ENCODE assay signal across 9 mouse cellular contexts in genomic region chr4:137984212-137984611, GRCm38 (mm10). TPM values are rescaled to one million over a fixed set of nuclear protein-coding genes. Genes with fewer than 3 reads are reported as not detected.
DNase-seq lines count a peak whose midpoint lies in the region; ATAC-seq lines count a peak whose summit lies in the region.
"Had no signal": no experiment of that assay in that cellular context is flagged by ENCODE, and none has a peak within 500 bp of the region (broad histone marks: within the 10 kb centered on the region; RNA-seq: fewer than 3 reads in every experiment).

No protein-coding gene starts in this region.

- peak; percentile 69 for DNase-seq in gastrocnemius, postnatal 14 days
- DNase-seq in gastrocnemius, adult 8-10 months (ENCODE audit: low spot score in 2 of 2): no peak
- DNase-seq in testis, postnatal 10 days (ENCODE audit: low spot score): peak; percentile 80
- DNase-seq in testis, postnatal 14 days (ENCODE audit: low spot score): no peak
- DNase-seq in kidney, postnatal 36 days: peak; percentile 68 to 80
- DNase-seq in layer of hippocampus, adult 9-11 months: no peak
- no peak for DNase-seq in forebrain, embryonic 11.5 days (ENCODE audit: low spot score)
- DNase-seq: forebrain, postnatal 0 days had no signal

- H3K27me3 ChIP-seq in forebrain, embryonic 11.5 days (ENCODE audit: control insufficient read depth, insufficient read depth, low read length): no peaks in the 10 kb centered on the region
- H3K27me3 ChIP-seq in midbrain, embryonic 13.5 days: no peaks in the 10 kb centered on the region

- no peak for ATAC-seq in forebrain, embryonic 11.5 days (replicated peaks; ENCODE audit: low FRiP score)
- ATAC-seq in midbrain, embryonic 13.5 days: no peak
- ATAC-seq: forebrain, postnatal 0 days had no signal

- intact Hi-C loops in gastrocnemius, postnatal 14 days (cut with DNase I; ENCODE audit: low total_unique reads): no loop called here

- H3K4me3 ChIP-seq in forebrain, embryonic 11.5 days (ENCODE audit: low read depth, low read length): no peak overlapping the region
- H3K4me3 ChIP-seq in midbrain, embryonic 13.5 days (replicated peaks): no peak overlapping the region

- no peaks in the 10 kb centered on the region for H3K9me3 ChIP-seq in forebrain, embryonic 11.5 days (ENCODE audit: control insufficient read depth, low read length)
- H3K9me3 ChIP-seq in midbrain, embryonic 13.5 days: no peaks in the 10 kb centered on the region

- 56% methylated on average over 10 of the region's 10 CpGs for WGBS in forebrain, embryonic 11.5 days
- 45% methylated on average over 10 of the region's 10 CpGs for WGBS in midbrain, embryonic 13.5 days

- no peaks in the 10 kb centered on the region for H3K4me1 ChIP-seq in forebrain, embryonic 11.5 days (replicated peaks; ENCODE audit: control insufficient read depth, insufficient read depth, low read length)
- no peaks in the 10 kb centered on the region for H3K4me1 ChIP-seq in midbrain, embryonic 13.5 days (replicated peaks)

- H3K36me3 ChIP-seq in forebrain, embryonic 11.5 days (ENCODE audit: control insufficient read depth, insufficient read depth, low read length): no peaks in the 10 kb centered on the region
- no peaks in the 10 kb centered on the region for H3K36me3 ChIP-seq in midbrain, embryonic 13.5 days

- no peak overlapping the region for H3K4me2 ChIP-seq in forebrain, embryonic 11.5 days (ENCODE audit: low read depth, low read length, severe bottlenecking)
- no peak overlapping the region for H3K4me2 ChIP-seq in midbrain, embryonic 13.5 days (replicated peaks)

- H3K27ac ChIP-seq in forebrain, embryonic 11.5 days (ENCODE audit: low read depth, low read length): no peak overlapping the region
- H3K27ac ChIP-seq in midbrain, embryonic 13.5 days: no peak overlapping the region

- no peak overlapping the region for H3K9ac ChIP-seq in forebrain, embryonic 11.5 days (ENCODE audit: low read length)
- no peak overlapping the region for H3K9ac ChIP-seq in midbrain, embryonic 13.5 days (replicated peaks)
- H3K9ac ChIP-seq: forebrain, postnatal 0 days had no signal

RNA-seq across cellular contexts. Expression of gene Eif4g3, which starts 8.6 kb away (rescaled TPM):
- 10 to 100 TPM; 95.2 to 98.9 TPM for total RNA-seq in gastrocnemius, postnatal 14 days (2021)
- 100 to 1,000 TPM; 115 to 144 (median 123) TPM for total RNA-seq in gastrocnemius, adult 8-10 months (2022)
- polyA plus RNA-seq in forebrain, embryonic 11.5 days (2014; fragmentation: Nextera tagmentation; extraction: Ambion mirVana): 57.3 and 57.6 TPM in 2 replicates
- 50.1 and 55.5 TPM in 2 replicates for polyA plus RNA-seq in midbrain, embryonic 13.5 days (2015; fragmentation: Nextera tagmentation; extraction: Ambion mirVana)

Comparison
In these comparisons a context has a peak if more than half of its experiments do, and no peak if none do; other contexts are left out.
1. DNase-seq: peak in gastrocnemius, postnatal 14 days (single experiment), testis, postnatal 10 days (single experiment) and kidney, postnatal 36 days (2 of 2); none in gastrocnemius, adult 8-10 months (0 of 2), testis, postnatal 14 days (single experiment), layer of hippocampus, adult 9-11 months (single experiment) and forebrain, embryonic 11.5 days (single experiment).